ENCODE assay signal across 21 mouse cellular contexts in the genomic region with DNA sequence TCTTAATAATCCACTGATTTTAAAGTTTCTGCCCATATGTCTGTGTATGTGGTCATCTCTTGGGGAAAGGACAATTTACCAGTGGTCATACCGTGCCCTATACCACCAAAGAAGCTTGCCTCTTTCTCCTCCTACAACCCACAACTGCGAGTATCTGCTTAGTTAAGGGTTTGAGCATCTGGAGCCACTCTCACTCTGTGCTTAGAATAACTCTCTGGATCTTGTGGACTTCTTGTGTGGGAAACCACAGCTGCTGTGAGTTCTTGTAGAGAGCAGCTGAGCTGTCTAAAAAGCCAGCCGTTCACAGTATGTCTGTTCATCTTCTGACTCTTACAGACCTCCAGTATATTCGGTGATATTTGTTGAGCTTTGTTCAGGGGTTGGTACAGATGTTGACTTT.
DNase-seq lines count a peak whose midpoint lies in the region; ATAC-seq and TF ChIP-seq lines count a peak whose summit lies in the region.
"Had no signal": no experiment of that assay in that cellular context is flagged by ENCODE, and none has a peak within 500 bp of the region (broad histone marks: within the 10 kb centered on the region; RNA-seq: fewer than 3 reads in every experiment).

No protein-coding gene starts in this region.

- DNase-seq in forebrain, postnatal 0 days = peak; percentile 11
- peak; percentile 6 to 12 for DNase-seq in layer of hippocampus, postnatal 14 days (ENCODE audit: low spot score in 2 of 2)
- peak; percentile 39 to 75 for DNase-seq in right cerebral cortex, postnatal 10 days (ENCODE audit: low spot score in 2 of 2)
- DNase-seq in kidney, postnatal 10 days = no peak
- no peak for DNase-seq in urinary bladder, postnatal 10 days (ENCODE audit: low spot score)
- no peak for DNase-seq in heart, embryonic 10.5 days (ENCODE audit: low spot score)
- DNase-seq: cerebellum, adult 11-12 months; cerebellum, postnatal 36 days; kidney, adult 8-10 months; kidney, postnatal 36 days; thymus, postnatal 25 days had no signal

- ATAC-seq in forebrain, postnatal 0 days = peak; percentile 36; the same call in 1 of the 2 replicates
- ATAC-seq in forebrain, embryonic 16.5 days = no peak
- peak; percentile 19; the same call in 1 of the 2 replicates for ATAC-seq in embryonic facial prominence, embryonic 15.5 days (ENCODE audit: insufficient number of reproducible peaks, low FRiP score, low TSS enrichment, low read depth)
- ATAC-seq: inflammation-experienced regulatory T-cells, adult 6 months had no signal

- no peak overlapping the region for H3K4me2 ChIP-seq in forebrain, postnatal 0 days (ENCODE audit: low read depth)
- no peak overlapping the region for H3K4me2 ChIP-seq in forebrain, embryonic 16.5 days (ENCODE audit: low read length)
- no peak overlapping the region for H3K4me2 ChIP-seq in embryonic facial prominence, embryonic 15.5 days (replicated peaks)
- H3K4me2 ChIP-seq: heart, embryonic 15.5 days; limb, embryonic 13.5 days; midbrain, embryonic 12.5 days; neural tube, embryonic 13.5 days; stomach, embryonic 15.5 days had no signal

- H3K27ac ChIP-seq in forebrain, postnatal 0 days (ENCODE audit: low read depth, low read length) = no peak overlapping the region
- H3K27ac ChIP-seq in forebrain, embryonic 16.5 days (ENCODE audit: low read length) = no peak overlapping the region
- H3K27ac ChIP-seq in embryonic facial prominence, embryonic 15.5 days (replicated peaks) = no peak overlapping the region
- no peak overlapping the region for H3K27ac ChIP-seq in heart, embryonic 10.5 days
- H3K27ac ChIP-seq: heart, embryonic 15.5 days; hindbrain, embryonic 10.5 days; limb, embryonic 13.5 days; liver, embryonic 14.5 days; midbrain, embryonic 12.5 days; neural tube, embryonic 13.5 days; stomach, embryonic 15.5 days had no signal

- H3K9ac ChIP-seq in forebrain, postnatal 0 days = no peak overlapping the region
- H3K9ac ChIP-seq in forebrain, embryonic 16.5 days (replicated peaks; ENCODE audit: low read depth, low read length) = no peak overlapping the region
- H3K9ac ChIP-seq in embryonic facial prominence, embryonic 15.5 days = no peak overlapping the region
- H3K9ac ChIP-seq: heart, embryonic 15.5 days; limb, embryonic 13.5 days; liver, embryonic 14.5 days; midbrain, embryonic 12.5 days; neural tube, embryonic 13.5 days; stomach, embryonic 15.5 days had no signal

- H3K36me3 ChIP-seq in forebrain, postnatal 0 days (ENCODE audit: insufficient read depth) = no peaks in the 10 kb centered on the region
- H3K36me3 ChIP-seq in forebrain, embryonic 16.5 days (ENCODE audit: control insufficient read depth, insufficient read depth) = no peaks in the 10 kb centered on the region
- no peaks in the 10 kb centered on the region for H3K36me3 ChIP-seq in embryonic facial prominence, embryonic 15.5 days
- no peaks in the 10 kb centered on the region for H3K36me3 ChIP-seq in heart, embryonic 10.5 days
- H3K36me3 ChIP-seq: heart, embryonic 15.5 days; hindbrain, embryonic 10.5 days; limb, embryonic 13.5 days; midbrain, embryonic 12.5 days; neural tube, embryonic 13.5 days; stomach, embryonic 15.5 days had no signal

- no peaks in the 10 kb centered on the region for H3K9me3 ChIP-seq in forebrain, postnatal 0 days (ENCODE audit: low read length)
- H3K9me3 ChIP-seq in forebrain, embryonic 16.5 days (ENCODE audit: control insufficient read depth, low read length) = no peaks in the 10 kb centered on the region
- H3K9me3 ChIP-seq in embryonic facial prominence, embryonic 15.5 days (replicated peaks) = no peaks in the 10 kb centered on the region
- no peaks in the 10 kb centered on the region for H3K9me3 ChIP-seq in heart, embryonic 10.5 days
- H3K9me3 ChIP-seq: heart, embryonic 15.5 days; hindbrain, embryonic 10.5 days; limb, embryonic 13.5 days; midbrain, embryonic 12.5 days; neural tube, embryonic 13.5 days; stomach, embryonic 15.5 days had no signal

- H3K27me3 ChIP-seq in forebrain, postnatal 0 days (ENCODE audit: insufficient read depth, low read length) = no peaks in the 10 kb centered on the region
- H3K27me3 ChIP-seq in forebrain, embryonic 16.5 days (replicated peaks; ENCODE audit: control insufficient read depth, insufficient read depth, low read length) = no peaks in the 10 kb centered on the region
- H3K27me3 ChIP-seq in embryonic facial prominence, embryonic 15.5 days = no peaks in the 10 kb centered on the region
- no peaks in the 10 kb centered on the region for H3K27me3 ChIP-seq in heart, embryonic 10.5 days (ENCODE audit: insufficient read depth, poor library complexity, severe bottlenecking)
- H3K27me3 ChIP-seq: heart, embryonic 15.5 days; limb, embryonic 13.5 days; midbrain, embryonic 12.5 days; neural tube, embryonic 13.5 days; stomach, embryonic 15.5 days had no signal

- H3K4me3 ChIP-seq in forebrain, postnatal 0 days (ENCODE audit: low read depth, low read length) = no peak overlapping the region
- H3K4me3 ChIP-seq in forebrain, embryonic 16.5 days (replicated peaks; ENCODE audit: low read length) = no peak overlapping the region
- H3K4me3 ChIP-seq in embryonic facial prominence, embryonic 15.5 days (replicated peaks) = no peak overlapping the region
- H3K4me3 ChIP-seq in heart, embryonic 10.5 days = no peak overlapping the region
- H3K4me3 ChIP-seq: heart, embryonic 15.5 days; hindbrain, embryonic 10.5 days; limb, embryonic 13.5 days; midbrain, embryonic 12.5 days; neural tube, embryonic 13.5 days; stomach, embryonic 15.5 days had no signal

- TF ChIP-seq CTCF in forebrain, postnatal 0 days (IDR thresholded peaks at IDR 0.05; ENCODE audit: low read depth) = no peak

- 82% methylated on average over 4 of the region's 4 CpGs for WGBS in forebrain, postnatal 0 days
- 80% methylated on average over 4 of the region's 4 CpGs for WGBS in forebrain, embryonic 16.5 days
- 53% methylated on average over 4 of the region's 4 CpGs for WGBS in embryonic facial prominence, embryonic 15.5 days
- WGBS in heart, embryonic 10.5 days = 81% methylated on average over 4 of the region's 4 CpGs

- H3K4me1 ChIP-seq in forebrain, postnatal 0 days (ENCODE audit: insufficient read depth) = no peaks in the 10 kb centered on the region
- H3K4me1 ChIP-seq in forebrain, embryonic 16.5 days (replicated peaks; ENCODE audit: control insufficient read depth, insufficient read depth, low read length) = no peaks in the 10 kb centered on the region
- no peaks in the 10 kb centered on the region for H3K4me1 ChIP-seq in embryonic facial prominence, embryonic 15.5 days
- H3K4me1 ChIP-seq in heart, embryonic 10.5 days = no peaks in the 10 kb centered on the region
- H3K4me1 ChIP-seq: heart, embryonic 15.5 days; hindbrain, embryonic 10.5 days; limb, embryonic 13.5 days; midbrain, embryonic 12.5 days; neural tube, embryonic 13.5 days; stomach, embryonic 15.5 days had no signal

Comparison
In these comparisons a context has a peak if more than half of its experiments do, and no peak if none do; other contexts are left out.
1. DNase-seq: peak in forebrain, postnatal 0 days (single experiment), layer of hippocampus, postnatal 14 days (2 of 2) and right cerebral cortex, postnatal 10 days (2 of 2); none in kidney, postnatal 10 days (single experiment), urinary bladder, postnatal 10 days (single experiment) and heart, embryonic 10.5 days (single experiment).